Mouse (Mus musculus) forebrain, postnatal 0 days (tissue): ENCODE results near the gene Gpr157. TPM values are rescaled to one million over a fixed set of nuclear protein-coding genes. Genes with fewer than 3 reads are reported as not detected.
A peak's percentile ranks its signal among the peaks of the same experiment; 100 is the strongest.

Experiments
- ATAC-seq: fragments of 200-750 bp; cut with Nextera tagmentation; 2 replicates; pipeline ENCODE4 v1.8.0; 2017; ENCODE audit warnings: mild to moderate bottlenecking, moderate library complexity
- DNase-seq: peaks from one replicate; pipeline ENCODE4 v3.0.0-alpha.2; 2015
- H3K27ac ChIP-seq: fragments of 300-500 bp; sonication (generic); 2 replicates; pipeline ENCODE4 v1.5.1; 2014; ENCODE audit warnings: low read depth, mild to moderate bottlenecking, antibody characterized with exemption, low read length, moderate library complexity, mixed read lengths
- H3K27me3 ChIP-seq: fragments of 300-500 bp; sonication (generic); 2 replicates; pipeline ENCODE4 v1.6.1; 2014; ENCODE audit warnings: mild to moderate bottlenecking, low read length, mixed read lengths; ENCODE audit not compliant: insufficient read depth
- H3K36me3 ChIP-seq: fragments of 300-500 bp; sonication (generic); 2 replicates; pipeline ENCODE4 v1.6.1; 2014; ENCODE audit warnings: mild to moderate bottlenecking, moderate library complexity; ENCODE audit not compliant: insufficient read depth
- H3K4me1 ChIP-seq: fragments of 300-500 bp; sonication (generic); 2 replicates; pipeline ENCODE4 v1.6.1; 2014; ENCODE audit warnings: antibody characterized with exemption; ENCODE audit not compliant: insufficient read depth
- H3K4me2 ChIP-seq: fragments of 300-500 bp; sonication (generic); 2 replicates; pipeline ENCODE4 v1.6.1; 2014; ENCODE audit warnings: low read depth, mild to moderate bottlenecking, moderate library complexity
- H3K4me3 ChIP-seq: fragments of 300-500 bp; sonication (generic); 2 replicates; pipeline ENCODE4 v1.5.1; 2014; ENCODE audit warnings: low read depth, low read length, mixed read lengths
- H3K9ac ChIP-seq: fragments of 300-500 bp; sonication (generic); 2 replicates; pipeline ENCODE4 v1.6.1; 2014; ENCODE audit warnings: mild to moderate bottlenecking
- H3K9me3 ChIP-seq: fragments of 300-500 bp; sonication (generic); 2 replicates; pipeline ENCODE4 v1.6.1; 2016; ENCODE audit warnings: low read length
- CTCF ChIP-seq: sonication (generic); IDR thresholded peaks from 2 replicates; pipeline ENCODE4 v1.5.1; 2016; ENCODE audit warnings: antibody characterized with exemption, control low read depth, low read depth
- WGBS: fragments of 180-500 bp; shearing (Covaris S2); extraction: QIAGEN DNeasy Blood & Tissue Kit; methylation state at CpG from one replicate; pipeline ENCODE4 v1.1.7; 2014; 5-methylcytosine and 5-hydroxymethylcytosine counted together
- polyA plus RNA-seq: library from polyadenylated mRNA; unstranded; fragments of >200 nt; fragmentation: Nextera tagmentation; extraction: Ambion mirVana; gene quantifications from 2 replicates; pipeline ENCODE4 v1.2.1, GENCODE M21; 2015
- total RNA-seq: library from RNA; depleted of rRNA; stranded (reverse); fragments of >200 nt; gene quantifications from 2 replicates; pipeline ENCODE4 v1.2.3, GENCODE M21; 2014

Gene Gpr157
- total and polyA plus RNA-seq, 2 experiments from 2014 or later = 0.31 to 1.8 TPM

- Histone ChIP-seq H3K9ac (no peak overlapping the region), H3K4me2 (no peak overlapping the region), H3K27ac (no peak overlapping the region), H3K9me3 (no peaks in the 10 kb centered on the region), H3K4me3 (no peak overlapping the region), H3K36me3 (no peaks in the 10 kb centered on the region), H3K4me1 (peaks cover 6% of the 10 kb centered on the region), H3K27me3 (no peaks in the 10 kb centered on the region)
- TF ChIP-seq CTCF = peak; percentile 36
- 76% methylated on average over 4 of the region's 4 CpGs for WGBS
- ATAC-seq (no peak), DNase-seq (no peak)
Observed at GRCm38 (mm10) chr4:150085366-150085765, 1.8 kb upstream of the Gpr157 start.

- no peaks in the 10 kb centered on the region for H3K36me3 ChIP-seq
- peak overlapping the region; percentile 55; the same call in 1 of the 2 replicates for H3K9ac ChIP-seq
- H3K27me3 ChIP-seq = no peaks in the 10 kb centered on the region
- H3K9me3 ChIP-seq = no peaks in the 10 kb centered on the region
- DNase-seq (no peak), ATAC-seq (no peak)
- peak overlapping the region; percentile 99 for H3K4me2 ChIP-seq
- peak overlapping the region; percentile 55 for H3K4me3 ChIP-seq
- no peak for TF ChIP-seq CTCF
- WGBS = 4% methylated on average over 7 of the region's 7 CpGs
- H3K27ac ChIP-seq = no peak overlapping the region; the same call in 1 of the 2 replicates
- H3K4me1 ChIP-seq = peaks cover 6% of the 10 kb centered on the region
Observed at GRCm38 (mm10) chr4:150086841-150087160, 364 bp upstream of the Gpr157 start.

GRCm38 (mm10) chr4:150087890-150088530 lies 845 bp downstream of the Gpr157 start:
- ATAC-seq = no peak
- 18% methylated on average over 29 of the region's 29 CpGs for WGBS
- peak overlapping the region; percentile 55 for H3K9ac ChIP-seq
- H3K27ac ChIP-seq = no peak overlapping the region
- H3K4me1 ChIP-seq = peaks cover 6% of the 10 kb centered on the region
- no peak for DNase-seq
- H3K9me3 ChIP-seq = no peaks in the 10 kb centered on the region
- peak overlapping the region; percentile 55 for H3K4me3 ChIP-seq
- H3K4me2 ChIP-seq = peak overlapping the region; percentile 99
- H3K27me3 ChIP-seq = no peaks in the 10 kb centered on the region
- no peaks in the 10 kb centered on the region for H3K36me3 ChIP-seq
- no peak for TF ChIP-seq CTCF

GRCm38 (mm10) chr4:150089121-150089520 lies 2.0 kb downstream of the Gpr157 start:
- H3K4me2 ChIP-seq = no peak overlapping the region
- H3K27me3 ChIP-seq = no peaks in the 10 kb centered on the region
- H3K9me3 ChIP-seq = no peaks in the 10 kb centered on the region
- WGBS = 77% methylated on average over 10 of the region's 10 CpGs
- no peak for TF ChIP-seq CTCF
- DNase-seq (no peak), ATAC-seq (no peak)
- no peaks in the 10 kb centered on the region for H3K36me3 ChIP-seq
- H3K4me3 ChIP-seq = no peak overlapping the region
- H3K9ac ChIP-seq = no peak overlapping the region
- H3K27ac ChIP-seq = no peak overlapping the region
- peaks cover 6% of the 10 kb centered on the region for H3K4me1 ChIP-seq

GRCm38 (mm10) chr4:150091887-150092582 lies 4.9 kb downstream of the Gpr157 start:
- peaks cover 3% of the 10 kb centered on the region for H3K27me3 ChIP-seq
- 85% methylated on average over 18 of the region's 18 CpGs for WGBS
- DNase-seq = no peak

GRCm38 (mm10) chr4:150092583-150092902 lies 5.4 kb downstream of the Gpr157 start:
- DNase-seq = no peak
- H3K9me3 ChIP-seq = no peaks in the 10 kb centered on the region
- peaks cover 6% of the 10 kb centered on the region for H3K4me1 ChIP-seq
- no peak for TF ChIP-seq CTCF
- whole genome bisulfite sequencing = 54% methylated on average over 3 of the region's 3 CpGs
- H3K4me2 ChIP-seq = no peak overlapping the region
- peaks cover 3% of the 10 kb centered on the region for H3K27me3 ChIP-seq
- H3K9ac ChIP-seq = no peak overlapping the region
- no peak overlapping the region for H3K27ac ChIP-seq
- ATAC-seq = no peak
- no peak overlapping the region for H3K4me3 ChIP-seq
- no peaks in the 10 kb centered on the region for H3K36me3 ChIP-seq

More at GRCm38 (mm10) chr4:150091887-150092582, 4.9 kb downstream of the Gpr157 start:
- H3K9ac ChIP-seq = no peak overlapping the region
- H3K4me3 ChIP-seq = no peak overlapping the region
- H3K27ac ChIP-seq = no peak overlapping the region
- no peaks in the 10 kb centered on the region for H3K36me3 ChIP-seq
- no peaks in the 10 kb centered on the region for H3K9me3 ChIP-seq
- no peak for ATAC-seq
- no peak overlapping the region for H3K4me2 ChIP-seq
- peak; percentile 62 for TF ChIP-seq CTCF
- H3K4me1 ChIP-seq = peaks cover 6% of the 10 kb centered on the region
